ENCODE assay signal across 13 mouse cellular contexts in genomic region chr5:131280349-131280748, GRCm38 (mm10). TPM values are rescaled to one million over a fixed set of nuclear protein-coding genes. Genes with fewer than 3 reads are reported as not detected.
DNase-seq lines count a peak whose midpoint lies in the region; ATAC-seq and TF ChIP-seq lines count a peak whose summit lies in the region.
"Had no signal": no experiment of that assay in that cellular context is flagged by ENCODE, and none has a peak within 500 bp of the region (broad histone marks: within the 10 kb centered on the region; RNA-seq: fewer than 3 reads in every experiment).

No protein-coding gene starts in this region.

- no peaks in the 10 kb centered on the region for H3K27me3 ChIP-seq in heart, postnatal 0 days (ENCODE audit: control insufficient read depth, insufficient read depth, low read length)
- H3K27me3 ChIP-seq in midbrain, embryonic 14.5 days (ENCODE audit: control insufficient read depth, insufficient read depth, low read length), result no peaks in the 10 kb centered on the region
- no peaks in the 10 kb centered on the region for H3K27me3 ChIP-seq in midbrain, embryonic 10.5 days (ENCODE audit: low read depth, poor library complexity, severe bottlenecking)
- H3K27me3 ChIP-seq: CH12.LX; liver, embryonic 12.5 days had no signal

- H3K4me3 ChIP-seq in heart, postnatal 0 days (ENCODE audit: low read depth, low read length), result no peak overlapping the region
- H3K4me3 ChIP-seq in midbrain, embryonic 14.5 days (replicated peaks; ENCODE audit: low read depth, low read length), result no peak overlapping the region
- no peak overlapping the region for H3K4me3 ChIP-seq in midbrain, embryonic 10.5 days
- H3K4me3 ChIP-seq: erythroblast, embryonic 14.5 days; liver, embryonic 12.5 days had no signal

- 45% methylated on average over 2 of the region's 2 CpGs for WGBS in heart, postnatal 0 days
- WGBS in midbrain, embryonic 14.5 days, result 54% methylated on average over 2 of the region's 2 CpGs
- 46% methylated on average over 2 of the region's 2 CpGs for WGBS in midbrain, embryonic 10.5 days

- DNase-seq in heart, postnatal 0 days (ENCODE audit: low spot score), result no peak
- DNase-seq in heart, adult 8-10 months (ENCODE audit: low spot score), result no peak
- peak; percentile 23 for DNase-seq in midbrain, embryonic 14.5 days
- DNase-seq in midbrain, embryonic 10.5 days (ENCODE audit: low spot score), result no peak
- DNase-seq in brain, adult 2 months (ENCODE audit: low read depth, low spot score), result peak; percentile 27
- DNase-seq in testis, postnatal 10 days (ENCODE audit: low spot score), result peak; percentile 61
- DNase-seq: kidney, postnatal 25 days; thymus, postnatal 4 days had no signal

- no peaks in the 10 kb centered on the region for H3K36me3 ChIP-seq in heart, postnatal 0 days (replicated peaks; ENCODE audit: control insufficient read depth, insufficient read depth, low read length)
- no peaks in the 10 kb centered on the region for H3K36me3 ChIP-seq in midbrain, embryonic 14.5 days (ENCODE audit: control insufficient read depth, insufficient read depth, low read length)
- H3K36me3 ChIP-seq in midbrain, embryonic 10.5 days, result no peaks in the 10 kb centered on the region
- H3K36me3 ChIP-seq: liver, embryonic 12.5 days had no signal

- no peaks in the 10 kb centered on the region for H3K9me3 ChIP-seq in heart, postnatal 0 days (replicated peaks; ENCODE audit: control insufficient read depth, low read length)
- no peaks in the 10 kb centered on the region for H3K9me3 ChIP-seq in midbrain, embryonic 14.5 days (ENCODE audit: control insufficient read depth, low read length)
- H3K9me3 ChIP-seq in midbrain, embryonic 10.5 days (replicated peaks), result no peaks in the 10 kb centered on the region

- no peak for ATAC-seq in heart, postnatal 0 days (ENCODE audit: insufficient read depth, low read depth)
- ATAC-seq in midbrain, embryonic 14.5 days (ENCODE audit: low FRiP score, low TSS enrichment), result no peak
- no peak for ATAC-seq in CD4-positive, CD25-positive, alpha-beta regulatory T cell, adult 4 months
- ATAC-seq: liver, embryonic 12.5 days had no signal

- no peak for TF ChIP-seq EP300 in heart, postnatal 0 days (IDR thresholded peaks at IDR 0.05; ENCODE audit: low read depth)

- peak; percentile 20; the same call in 1 of the 2 replicates for TF ChIP-seq CTCF in heart, postnatal 0 days (IDR thresholded peaks at IDR 0.05; ENCODE audit: low read depth)

- no peaks in the 10 kb centered on the region for H3K4me1 ChIP-seq in heart, postnatal 0 days (ENCODE audit: control insufficient read depth, insufficient read depth)
- no peaks in the 10 kb centered on the region for H3K4me1 ChIP-seq in midbrain, embryonic 14.5 days (ENCODE audit: control insufficient read depth, insufficient read depth, low read length)
- no peaks in the 10 kb centered on the region for H3K4me1 ChIP-seq in midbrain, embryonic 10.5 days
- H3K4me1 ChIP-seq: liver, embryonic 12.5 days had no signal

- no peak overlapping the region for H3K9ac ChIP-seq in heart, postnatal 0 days (replicated peaks; ENCODE audit: low read depth, low read length)
- no peak overlapping the region for H3K9ac ChIP-seq in midbrain, embryonic 14.5 days (replicated peaks; ENCODE audit: low read length)
- H3K9ac ChIP-seq: liver, embryonic 12.5 days had no signal

- H3K4me2 ChIP-seq in heart, postnatal 0 days (ENCODE audit: low read depth, low read length), result no peak overlapping the region
- no peak overlapping the region for H3K4me2 ChIP-seq in midbrain, embryonic 14.5 days (ENCODE audit: low read length)
- H3K4me2 ChIP-seq: liver, embryonic 12.5 days had no signal

- no peak overlapping the region for H3K27ac ChIP-seq in heart, postnatal 0 days (ENCODE audit: low read depth)
- H3K27ac ChIP-seq in midbrain, embryonic 14.5 days (replicated peaks; ENCODE audit: low read depth, low read length), result no peak overlapping the region
- no peak overlapping the region for H3K27ac ChIP-seq in midbrain, embryonic 10.5 days (replicated peaks)
- H3K27ac ChIP-seq: liver, embryonic 12.5 days; macrophage had no signal

RNA-seq across cellular contexts. Expression of gene Galnt17, which starts 27.9 kb away (rescaled TPM):
- 2.3 and 3.2 TPM in 2 replicates for total RNA-seq in heart, postnatal 0 days (2014; rRNA removed; ENCODE audit: low replicate concordance)
- 0.30 and 0.54 TPM in 2 replicates for polyA plus RNA-seq in heart, postnatal 0 days (2015; fragmentation: Nextera tagmentation; extraction: Ambion mirVana)
- 1 to 10 TPM; 3.8 to 5.5 (median 4.1) TPM for total RNA-seq in heart, adult 8-10 months (2022)
- 4.5 and 5.8 TPM in 2 replicates for polyA plus RNA-seq in midbrain, embryonic 14.5 days (2014; fragmentation: Nextera tagmentation; extraction: Ambion mirVana)
- 1.2 and 1.3 TPM in 2 replicates for polyA plus RNA-seq in midbrain, embryonic 10.5 days (2016; fragmentation: Nextera tagmentation; extraction: Ambion mirVana)
- not detected for polyA plus RNA-seq in CD4-positive, CD25-positive, alpha-beta regulatory T cell, adult 4 months (2017; shearing (Covaris generic))
- total RNA-seq: CH12.LX had no signal
- polyA plus RNA-seq: erythroblast, embryonic 14.5 days; macrophage had no signal

Comparison
In these comparisons a context has a peak if more than half of its experiments do, and no peak if none do; other contexts are left out.
1. DNase-seq: peak in midbrain, embryonic 14.5 days (single experiment), brain, adult 2 months (single experiment) and testis, postnatal 10 days (single experiment); none in heart, postnatal 0 days (single experiment), heart, adult 8-10 months (single experiment) and midbrain, embryonic 10.5 days (single experiment).